In the genomic region with DNA sequence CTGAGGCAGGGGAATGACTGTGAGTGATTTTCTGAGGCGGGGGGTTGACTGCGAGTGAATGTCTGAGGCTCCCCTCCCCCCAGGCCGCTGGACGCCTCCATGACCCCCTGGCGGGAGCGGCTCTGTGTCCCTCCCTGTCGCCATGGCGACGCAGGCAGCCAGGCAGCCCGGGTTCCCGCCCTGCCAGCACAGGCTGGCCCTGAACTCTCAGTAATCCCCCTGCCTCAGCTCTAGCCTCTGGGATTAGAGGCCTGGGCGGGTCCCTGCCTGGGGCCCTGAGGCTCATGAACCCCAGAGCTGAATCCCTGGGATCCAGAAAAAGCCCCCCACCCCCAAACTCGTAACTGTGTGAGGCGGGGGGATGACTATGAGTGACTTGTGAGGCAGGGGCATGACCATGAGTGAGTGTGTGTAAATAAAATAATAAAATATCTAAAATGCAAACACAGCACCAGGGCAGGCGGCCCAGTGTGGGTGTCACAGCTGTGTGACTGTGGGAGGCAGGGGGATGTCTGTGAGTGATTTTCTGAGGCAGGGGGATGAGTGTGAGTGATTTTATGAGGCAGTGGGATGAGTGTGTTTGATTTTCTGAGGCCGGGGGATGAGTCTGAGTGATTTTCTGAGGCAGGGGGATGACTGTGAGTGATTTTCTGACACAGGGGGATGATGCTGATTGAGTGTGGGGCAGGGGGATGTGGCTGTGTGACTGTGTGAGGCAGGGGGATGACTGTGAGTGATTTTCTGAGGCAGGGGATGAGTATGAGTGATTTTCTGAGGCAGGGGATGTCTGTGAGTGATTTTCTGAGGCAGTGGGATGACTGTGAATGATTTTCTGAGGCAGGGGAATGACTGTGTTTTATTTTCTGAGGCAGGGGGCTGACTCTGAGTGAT, we compare ENCODE assay signal across 8 mouse cellular contexts. TPM values are rescaled to one million over a fixed set of nuclear protein-coding genes. Genes with fewer than 3 reads are reported as not detected.
DNase-seq lines count a peak whose midpoint lies in the region; ATAC-seq lines count a peak whose summit lies in the region.
"Not testable (repeated sequence)": the region's sequence is repeated elsewhere in the genome, so short reads cannot be mapped to it uniquely, and the experiment has no call there.

No protein-coding gene starts in this region.

- H3K4me3 ChIP-seq in embryonic facial prominence, embryonic 15.5 days (replicated peaks); heart, embryonic 13.5 days; kidney, embryonic 15.5 days (replicated peaks); stomach, embryonic 14.5 days (ENCODE audit: low read depth, low read length): not testable (repeated sequence)

- 67% methylated on average over 15 of the region's 16 CpGs for WGBS in embryonic facial prominence, embryonic 15.5 days
- WGBS in heart, embryonic 13.5 days, result 69% methylated on average over 15 of the region's 16 CpGs
- 72% methylated on average over 16 of the region's 16 CpGs for WGBS in kidney, embryonic 15.5 days
- 71% methylated on average over 14 of the region's 16 CpGs for WGBS in stomach, embryonic 14.5 days

- H3K9me3 ChIP-seq in embryonic facial prominence, embryonic 15.5 days (replicated peaks), result peaks cover 20% of the 10 kb centered on the region
- peaks cover 17% of the 10 kb centered on the region for H3K9me3 ChIP-seq in heart, embryonic 13.5 days
- H3K9me3 ChIP-seq in kidney, embryonic 15.5 days (replicated peaks), result peaks cover 12% of the 10 kb centered on the region
- peaks cover 19% of the 10 kb centered on the region for H3K9me3 ChIP-seq in stomach, embryonic 14.5 days (ENCODE audit: control insufficient read depth, low read depth, low read length)

- peak; percentile 93 for ATAC-seq in embryonic facial prominence, embryonic 15.5 days (ENCODE audit: insufficient number of reproducible peaks, low FRiP score, low TSS enrichment, low read depth)
- peak; percentile 88 for ATAC-seq in heart, embryonic 13.5 days (ENCODE audit: extremely low read depth, insufficient number of reproducible peaks, low FRiP score, low TSS enrichment)
- peak; percentile 94 for ATAC-seq in kidney, embryonic 15.5 days (replicated peaks; ENCODE audit: low FRiP score)
- ATAC-seq in stomach, embryonic 14.5 days (ENCODE audit: insufficient number of reproducible peaks, insufficient read depth, low FRiP score, low read depth), result peak; percentile 92

- not testable (repeated sequence) for H3K4me2 ChIP-seq in embryonic facial prominence, embryonic 15.5 days (replicated peaks); heart, embryonic 13.5 days; kidney, embryonic 15.5 days; stomach, embryonic 14.5 days (replicated peaks; ENCODE audit: low read depth, low read length)

- DNase-seq in B cell, adult 2 months, result peak; percentile 39 to 52
- DNase-seq in brain, adult 2 months (ENCODE audit: low read depth, low spot score), result peak; percentile 71
- peak; percentile 15 to 51 for DNase-seq in lung, adult 18-20 months
- DNase-seq in neural tube, embryonic 10.5 days (ENCODE audit: extremely low spot score, low spot score), result peak; percentile 67

- not testable (repeated sequence) for H3K4me1 ChIP-seq in embryonic facial prominence, embryonic 15.5 days; heart, embryonic 13.5 days; kidney, embryonic 15.5 days; stomach, embryonic 14.5 days (ENCODE audit: control insufficient read depth, insufficient read depth, low read length)

- not testable (repeated sequence) for H3K27ac ChIP-seq in embryonic facial prominence, embryonic 15.5 days (replicated peaks); heart, embryonic 13.5 days (replicated peaks); kidney, embryonic 15.5 days; stomach, embryonic 14.5 days (ENCODE audit: low read length)

- not testable (repeated sequence) for H3K27me3 ChIP-seq in embryonic facial prominence, embryonic 15.5 days; heart, embryonic 13.5 days (replicated peaks); kidney, embryonic 15.5 days; stomach, embryonic 14.5 days (ENCODE audit: control insufficient read depth, insufficient read depth, low read length)

- not testable (repeated sequence) for H3K36me3 ChIP-seq in embryonic facial prominence, embryonic 15.5 days; heart, embryonic 13.5 days; kidney, embryonic 15.5 days; stomach, embryonic 14.5 days (ENCODE audit: control insufficient read depth, insufficient read depth, low read length)

- H3K9ac ChIP-seq in embryonic facial prominence, embryonic 15.5 days; heart, embryonic 13.5 days; kidney, embryonic 15.5 days; stomach, embryonic 14.5 days (replicated peaks; ENCODE audit: low read depth, low read length): not testable (repeated sequence)

RNA-seq across cellular contexts. Expression of gene Ccl28, which starts 27.1 kb away (rescaled TPM):
- polyA plus RNA-seq in embryonic facial prominence, embryonic 15.5 days (2015; fragmentation: Nextera tagmentation; extraction: Ambion mirVana), result 0.16 and 0.27 TPM in 2 replicates
- polyA plus RNA-seq in heart, embryonic 13.5 days (2015; fragmentation: Nextera tagmentation; extraction: Ambion mirVana), result 0.06 TPM in 1 of 2 replicates, not detected in the other
- polyA plus RNA-seq in kidney, embryonic 15.5 days (2015; fragmentation: Nextera tagmentation; extraction: Ambion mirVana), result 0.05 and 0.13 TPM in 2 replicates
- polyA plus RNA-seq in stomach, embryonic 14.5 days (2014; fragmentation: Nextera tagmentation; extraction: Ambion mirVana), result 0.09 and 0.15 TPM in 2 replicates
